In genomic region chr8:87777586-87777985, GRCm38 (mm10) we compare ENCODE assay signal across 12 mouse cellular contexts.
DNase-seq lines count a peak whose midpoint lies in the region; ATAC-seq and TF ChIP-seq lines count a peak whose summit lies in the region.
"Had no signal": no experiment of that assay in that cellular context is flagged by ENCODE, and none has a peak within 500 bp of the region (broad histone marks: within the 10 kb centered on the region; RNA-seq: fewer than 3 reads in every experiment).

No protein-coding gene starts in this region.

- peak overlapping the region; percentile 24; the same call in 1 of the 2 replicates for H3K9ac ChIP-seq in forebrain, embryonic 11.5 days (ENCODE audit: low read length)
- H3K9ac ChIP-seq in forebrain, postnatal 0 days = no peak overlapping the region
- H3K9ac ChIP-seq in limb, embryonic 13.5 days = no peak overlapping the region
- H3K9ac ChIP-seq in neural tube, embryonic 13.5 days = peak overlapping the region; percentile 38; the same call in 1 of the 2 replicates

- H3K27ac ChIP-seq in forebrain, embryonic 11.5 days (ENCODE audit: low read depth, low read length) = peak overlapping the region; percentile 18; the same call in 1 of the 2 replicates
- no peak overlapping the region for H3K27ac ChIP-seq in forebrain, postnatal 0 days (ENCODE audit: low read depth, low read length)
- H3K27ac ChIP-seq in limb, embryonic 13.5 days = no peak overlapping the region
- peak overlapping the region; percentile 64 for H3K27ac ChIP-seq in neural tube, embryonic 13.5 days (replicated peaks)

- ATAC-seq in forebrain, embryonic 11.5 days (replicated peaks; ENCODE audit: low FRiP score) = no peak; the same call in 1 of the 2 replicates
- peak; percentile 38; the same call in 1 of the 2 replicates for ATAC-seq in forebrain, postnatal 0 days
- 0 out of 2 replicates have a peak, but pooled peaks have one; percentile 24 for ATAC-seq in limb, embryonic 13.5 days (ENCODE audit: low FRiP score, low read depth)
- ATAC-seq in neural tube, embryonic 13.5 days (ENCODE audit: low read depth) = peak; percentile 59; the same call in 1 of the 2 replicates
- ATAC-seq: Patski had no signal

- DNase-seq in forebrain, embryonic 11.5 days (ENCODE audit: low spot score) = no peak
- DNase-seq in forebrain, postnatal 0 days = no peak
- no peak for DNase-seq in left cerebral cortex, adult 11 months (ENCODE audit: low spot score)
- no peak for DNase-seq in testis, postnatal 14 days (ENCODE audit: low spot score)
- DNase-seq in lung, adult 2 months = no peak
- DNase-seq: cerebellum, adult 9-11 months; gastrocnemius, postnatal 25 days; kidney, adult 18-20 months; layer of hippocampus, adult 9-11 months had no signal

- H3K9me3 ChIP-seq in forebrain, embryonic 11.5 days (ENCODE audit: control insufficient read depth, low read length) = no peaks in the 10 kb centered on the region
- no peaks in the 10 kb centered on the region for H3K9me3 ChIP-seq in forebrain, postnatal 0 days (ENCODE audit: low read length)
- H3K9me3 ChIP-seq in limb, embryonic 13.5 days = no peaks in the 10 kb centered on the region
- no peaks in the 10 kb centered on the region for H3K9me3 ChIP-seq in neural tube, embryonic 13.5 days

- no peak for TF ChIP-seq POLR2A in lung, adult 2 months (IDR thresholded peaks at IDR 0.05; ENCODE audit: borderline replicate concordance, extremely low read depth, low read depth, low read length)

- no peaks in the 10 kb centered on the region for H3K27me3 ChIP-seq in forebrain, embryonic 11.5 days (ENCODE audit: control insufficient read depth, insufficient read depth, low read length)
- no peaks in the 10 kb centered on the region for H3K27me3 ChIP-seq in forebrain, postnatal 0 days (ENCODE audit: insufficient read depth, low read length)
- H3K27me3 ChIP-seq in limb, embryonic 13.5 days = no peaks in the 10 kb centered on the region
- H3K27me3 ChIP-seq in neural tube, embryonic 13.5 days = no peaks in the 10 kb centered on the region

- no peak overlapping the region for H3K4me2 ChIP-seq in forebrain, embryonic 11.5 days (ENCODE audit: low read depth, low read length, severe bottlenecking)
- H3K4me2 ChIP-seq in forebrain, postnatal 0 days (ENCODE audit: low read depth) = no peak overlapping the region
- no peak overlapping the region for H3K4me2 ChIP-seq in limb, embryonic 13.5 days (replicated peaks)
- H3K4me2 ChIP-seq in neural tube, embryonic 13.5 days = no peak overlapping the region

- no peak overlapping the region for H3K4me3 ChIP-seq in forebrain, embryonic 11.5 days (ENCODE audit: low read depth, low read length)
- no peak overlapping the region for H3K4me3 ChIP-seq in forebrain, postnatal 0 days (ENCODE audit: low read depth, low read length)
- H3K4me3 ChIP-seq in limb, embryonic 13.5 days = no peak overlapping the region
- H3K4me3 ChIP-seq in neural tube, embryonic 13.5 days = no peak overlapping the region
- no peak overlapping the region for H3K4me3 ChIP-seq in lung, adult 2 months (replicated peaks; ENCODE audit: extremely low read depth, low read depth, low read length)

- WGBS in forebrain, embryonic 11.5 days = 39% methylated on average over 8 of the region's 8 CpGs
- 24% methylated on average over 8 of the region's 8 CpGs for WGBS in forebrain, postnatal 0 days
- 74% methylated on average over 8 of the region's 8 CpGs for WGBS in limb, embryonic 13.5 days
- 21% methylated on average over 8 of the region's 8 CpGs for WGBS in neural tube, embryonic 13.5 days
- 70% methylated on average over 8 of the region's 8 CpGs for WGBS in lung, adult 2 months

- H3K36me3 ChIP-seq in forebrain, embryonic 11.5 days (ENCODE audit: control insufficient read depth, insufficient read depth, low read length) = peaks cover 11% of the 10 kb centered on the region; the same call in 1 of the 2 replicates
- H3K36me3 ChIP-seq in forebrain, postnatal 0 days (ENCODE audit: insufficient read depth) = peaks cover 3% of the 10 kb centered on the region; the same call in 1 of the 2 replicates
- peaks cover 87% of the 10 kb centered on the region for H3K36me3 ChIP-seq in limb, embryonic 13.5 days
- peaks cover 43% of the 10 kb centered on the region for H3K36me3 ChIP-seq in neural tube, embryonic 13.5 days

- H3K4me1 ChIP-seq in forebrain, embryonic 11.5 days (replicated peaks; ENCODE audit: control insufficient read depth, insufficient read depth, low read length) = peaks cover 8% of the 10 kb centered on the region
- no peaks in the 10 kb centered on the region for H3K4me1 ChIP-seq in forebrain, postnatal 0 days (ENCODE audit: insufficient read depth)
- peaks cover 19% of the 10 kb centered on the region for H3K4me1 ChIP-seq in limb, embryonic 13.5 days
- H3K4me1 ChIP-seq in neural tube, embryonic 13.5 days (replicated peaks) = peaks cover 42% of the 10 kb centered on the region
- H3K4me1 ChIP-seq in lung, adult 2 months (ENCODE audit: control insufficient read depth, insufficient read depth, low read length) = no peaks in the 10 kb centered on the region

- no peak for TF ChIP-seq CTCF in forebrain, postnatal 0 days (IDR thresholded peaks at IDR 0.05; ENCODE audit: low read depth)
- no peak for TF ChIP-seq CTCF in lung, adult 2 months (IDR thresholded peaks at IDR 0.05; ENCODE audit: insufficient read depth, low read length)

Comparison
In these comparisons a context has a peak if more than half of its experiments do, and no peak if none do; other contexts are left out.
1. H3K27ac ChIP-seq: peak in forebrain, embryonic 11.5 days (single experiment) and neural tube, embryonic 13.5 days (single experiment); none in forebrain, postnatal 0 days (single experiment) and limb, embryonic 13.5 days (single experiment).
2. H3K9ac ChIP-seq: peak in forebrain, embryonic 11.5 days (single experiment) and neural tube, embryonic 13.5 days (single experiment); none in forebrain, postnatal 0 days (single experiment) and limb, embryonic 13.5 days (single experiment).